Comparison of ENCODE assay signal across 8 mouse cellular contexts in the genomic region with DNA sequence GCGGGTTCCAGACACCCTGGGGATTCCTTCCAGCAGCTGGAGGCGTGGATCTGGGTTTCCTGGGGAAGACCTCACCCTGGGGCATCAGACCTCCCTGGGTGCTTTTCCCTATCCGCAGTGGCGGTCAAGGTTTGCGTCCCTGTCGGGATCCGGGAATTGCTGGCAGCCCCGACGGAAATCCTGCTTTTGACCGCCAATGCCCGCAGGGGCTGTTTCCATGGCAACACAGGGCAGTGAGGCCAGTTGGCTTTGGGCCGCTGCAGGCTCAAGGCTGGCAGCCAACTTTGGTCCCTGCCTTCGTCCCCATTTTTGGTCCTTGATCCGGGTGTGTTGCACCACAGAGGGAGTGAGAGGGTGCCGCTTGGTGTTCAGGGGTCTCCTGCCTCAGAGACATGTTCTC. TPM values are rescaled to one million over a fixed set of nuclear protein-coding genes. Genes with fewer than 3 reads are reported as not detected.
DNase-seq lines count a peak whose midpoint lies in the region; ATAC-seq lines count a peak whose summit lies in the region.

No protein-coding gene starts in this region.

- peaks cover 57% of the 10 kb centered on the region for H3K27me3 ChIP-seq in hindbrain, embryonic 12.5 days
- peaks cover 6% of the 10 kb centered on the region; the same call in 1 of the 2 replicates for H3K27me3 ChIP-seq in lung, embryonic 15.5 days

- H3K27ac ChIP-seq in hindbrain, embryonic 12.5 days, result no peak overlapping the region
- peak overlapping the region; percentile 35; the same call in 1 of the 2 replicates for H3K27ac ChIP-seq in lung, embryonic 15.5 days

- H3K4me2 ChIP-seq in hindbrain, embryonic 12.5 days (replicated peaks), result peak overlapping the region; percentile 38
- H3K4me2 ChIP-seq in lung, embryonic 15.5 days, result peak overlapping the region; percentile 56

- peaks cover 27% of the 10 kb centered on the region for H3K4me1 ChIP-seq in hindbrain, embryonic 12.5 days
- peaks cover 27% of the 10 kb centered on the region for H3K4me1 ChIP-seq in lung, embryonic 15.5 days

- no peak overlapping the region for H3K9ac ChIP-seq in hindbrain, embryonic 12.5 days
- peak overlapping the region; percentile 16; the same call in 1 of the 2 replicates for H3K9ac ChIP-seq in lung, embryonic 15.5 days

- H3K36me3 ChIP-seq in hindbrain, embryonic 12.5 days, result no peaks in the 10 kb centered on the region
- H3K36me3 ChIP-seq in lung, embryonic 15.5 days, result no peaks in the 10 kb centered on the region

- ATAC-seq in hindbrain, embryonic 12.5 days (ENCODE audit: low FRiP score), result no peak
- ATAC-seq in lung, embryonic 15.5 days (ENCODE audit: borderline replicate concordance, extremely low read depth, low FRiP score, low TSS enrichment), result no peak
- no peak for ATAC-seq in megakaryocyte progenitor cell, adult 5-6 weeks (replicated peaks; ENCODE audit: poor library complexity)

- peak; percentile 87 for DNase-seq in adrenal gland, adult 8-10 months
- peak; percentile 81 for DNase-seq in cerebellum, adult 9-10 months
- peak; percentile 26 to 31 for DNase-seq in frontal cortex, postnatal 14 days (ENCODE audit: low spot score in 2 of 2)
- DNase-seq in layer of hippocampus, postnatal 14 days (ENCODE audit: low spot score in 2 of 2), result peak; percentile 67 to 68
- peak; percentile 32 for DNase-seq in right cerebral cortex, adult 18-20 months

- 2% methylated on average over 15 of the region's 15 CpGs for WGBS in hindbrain, embryonic 12.5 days
- WGBS in lung, embryonic 15.5 days, result under 1% methylated on average over 15 of the region's 15 CpGs

- peak overlapping the region; percentile 16 for H3K4me3 ChIP-seq in hindbrain, embryonic 12.5 days
- H3K4me3 ChIP-seq in lung, embryonic 15.5 days, result peak overlapping the region; percentile 24

- no peaks in the 10 kb centered on the region for H3K9me3 ChIP-seq in hindbrain, embryonic 12.5 days (replicated peaks)
- no peaks in the 10 kb centered on the region for H3K9me3 ChIP-seq in lung, embryonic 15.5 days

RNA-seq across cellular contexts. Expression of gene Fgr, which starts 1.0 kb away (rescaled TPM):
- total RNA-seq in adrenal gland, adult 8-10 months (2022), result under 1 TPM; 0.42 to 0.92 (median 0.64) TPM
- polyA plus RNA-seq in hindbrain, embryonic 12.5 days (2016; fragmentation: Nextera tagmentation; extraction: Ambion mirVana), result 0.08 TPM in 1 of 2 replicates, not detected in the other
- total RNA-seq in layer of hippocampus, postnatal 14 days (2021), result not detected
- 0.69 and 0.74 TPM in 2 replicates for polyA plus RNA-seq in lung, embryonic 15.5 days (2015; fragmentation: Nextera tagmentation; extraction: Ambion mirVana)
- 3.2 and 3.4 TPM in 2 replicates for total RNA-seq in megakaryocyte progenitor cell, adult 5-6 weeks (2015)
- total RNA-seq in megakaryocyte progenitor cell, adult 5-6 weeks (2017), result 2.5 and 3.0 TPM in 2 replicates

RNA-seq across cellular contexts. Expression of gene Ahdc1, which starts 36.2 kb away (rescaled TPM):
- 100 to 1,000 TPM in 1 of 4 experiments, 10 to 100 TPM in 3; 72.0 to 109 (median 82.9) TPM for total RNA-seq in adrenal gland, adult 8-10 months (2022)
- 12.8 and 15.3 TPM in 2 replicates for polyA plus RNA-seq in hindbrain, embryonic 12.5 days (2016; fragmentation: Nextera tagmentation; extraction: Ambion mirVana)
- 10 to 100 TPM; 88.6 to 96.3 TPM for total RNA-seq in layer of hippocampus, postnatal 14 days (2021)
- 8.5 and 10.5 TPM in 2 replicates for polyA plus RNA-seq in lung, embryonic 15.5 days (2015; fragmentation: Nextera tagmentation; extraction: Ambion mirVana)
- total RNA-seq in megakaryocyte progenitor cell, adult 5-6 weeks (2015), result 4.1 and 5.3 TPM in 2 replicates
- 0.81 and 3.8 TPM in 2 replicates for total RNA-seq in megakaryocyte progenitor cell, adult 5-6 weeks (2017)

RNA-seq across cellular contexts. Expression of gene Fam76a, which starts 52.5 kb away (rescaled TPM):
- total RNA-seq in adrenal gland, adult 8-10 months (2022), result 10 to 100 TPM; 30.0 to 55.3 (median 45.3) TPM
- polyA plus RNA-seq in hindbrain, embryonic 12.5 days (2016; fragmentation: Nextera tagmentation; extraction: Ambion mirVana), result 29.6 and 33.8 TPM in 2 replicates
- total RNA-seq in layer of hippocampus, postnatal 14 days (2021), result 10 to 100 TPM; 32.4 to 34.6 TPM
- polyA plus RNA-seq in lung, embryonic 15.5 days (2015; fragmentation: Nextera tagmentation; extraction: Ambion mirVana), result 43.0 and 45.8 TPM in 2 replicates
- 17.9 and 18.0 TPM in 2 replicates for total RNA-seq in megakaryocyte progenitor cell, adult 5-6 weeks (2015)
- 31.5 and 42.0 TPM in 2 replicates for total RNA-seq in megakaryocyte progenitor cell, adult 5-6 weeks (2017)

Comparison
In these comparisons a context has a peak if more than half of its experiments do, and no peak if none do; other contexts are left out.
1. DNase-seq: peak in every context shown above with its lines; median percentile 87 in adrenal gland, adult 8-10 months; 81 in cerebellum, adult 9-10 months; 68 in layer of hippocampus, postnatal 14 days; 32 in right cerebral cortex, adult 18-20 months; 28 in frontal cortex, postnatal 14 days.
2. RNA of gene Ahdc1, which starts 36.2 kb away (total RNA-seq): 88.6 to 96.3 TPM in layer of hippocampus, postnatal 14 days and 72.0 to 109 TPM in adrenal gland, adult 8-10 months; 0.81 to 5.3 TPM in megakaryocyte progenitor cell, adult 5-6 weeks; every median in the first group is over 10 times any median in the second.